Mouse (Mus musculus) activated CD4-positive, CD25-positive, alpha-beta regulatory T cell, adult 4 months (primary cell): Measurements from ENCODE around the gene Nfe2l3. TPM values are rescaled to one million over a fixed set of nuclear protein-coding genes. Genes with fewer than 3 reads are reported as not detected.
"Not testable (repeated sequence)": the region's sequence is repeated elsewhere in the genome, so short reads cannot be mapped to it uniquely, and the experiment has no call there.

Source experiments
- ATAC-seq: one replicate; pipeline ENCODE4 v1.8.0; 2017
- polyA plus RNA-seq, 2 experiments: library from polyadenylated mRNA; unstranded; fragments of 100-300 nt; shearing (Covaris generic); gene quantifications; one replicate each; pipeline ENCODE4 v1.2.1; 2017

Gene Nfe2l3
- polyA plus RNA-seq, 2 experiments from 2014 or later = 0.60 to 1.0 TPM

GRCm38 (mm10) chr6:51452927-51453503 is 20.5 kb downstream of the Nfe2l3 start:
- no peak for ATAC-seq

GRCm38 (mm10) chr6:51454949-51455348 is 22.5 kb downstream of the Nfe2l3 start:
- ATAC-seq = no peak

- ATAC-seq = no peak
These were observed 23.7 kb downstream of the Nfe2l3 start for GRCm38 (mm10) chr6:51456198-51456597.

GRCm38 (mm10) chr6:51457283-51457682 is 24.8 kb downstream of the Nfe2l3 start:
- ATAC-seq = no peak

GRCm38 (mm10) chr6:51457770-51458387 is 25.4 kb downstream of the Nfe2l3 start:
- ATAC-seq = no peak

- ATAC-seq = no peak
These were observed 26.4 kb downstream of the Nfe2l3 start for GRCm38 (mm10) chr6:51458925-51459312.

- ATAC-seq = no peak
These were observed 27.0 kb downstream of the Nfe2l3 start for GRCm38 (mm10) chr6:51459313-51460020.

GRCm38 (mm10) chr6:51460021-51460360 is 27.5 kb downstream of the Nfe2l3 start:
- no peak for ATAC-seq

- ATAC-seq = no peak
These were observed 27.9 kb downstream of the Nfe2l3 start for GRCm38 (mm10) chr6:51460363-51460762.

- ATAC-seq = no peak
These were observed 35.2 kb downstream of the Nfe2l3 start for GRCm38 (mm10) chr6:51467649-51468048.

GRCm38 (mm10) chr6:51468891-51469561 is 36.6 kb downstream of the Nfe2l3 start:
- peak; percentile 13 for ATAC-seq

GRCm38 (mm10) chr6:51469715-51470310 is 37.3 kb downstream of the Nfe2l3 start, which contains the start of gene Hnrnpa2b1:
TSS of gene Hnrnpa2b1 (minus strand) at chr6:51469894.
- peak; percentile 81 for ATAC-seq

- ATAC-seq = peak; percentile 44
These were observed 38.1 kb downstream of the Nfe2l3 start, which contains the start of gene Cbx3 for GRCm38 (mm10) chr6:51470311-51471178. TSS of gene Cbx3 (plus strand) at chr6:51470360.

- no peak for ATAC-seq
These were observed 38.7 kb downstream of the Nfe2l3 start for GRCm38 (mm10) chr6:51471179-51471505.

- no peak for ATAC-seq
These were observed 39.3 kb downstream of the Nfe2l3 start for GRCm38 (mm10) chr6:51471782-51472181.

- ATAC-seq = no peak
These were observed 39.7 kb downstream of the Nfe2l3 start for GRCm38 (mm10) chr6:51472213-51472612.

- ATAC-seq = no peak
These were observed 46.8 kb downstream of the Nfe2l3 start for GRCm38 (mm10) chr6:51479136-51479731.

GRCm38 (mm10) chr6:51481548-51481947 is 49.1 kb downstream of the Nfe2l3 start:
- no peak for ATAC-seq

GRCm38 (mm10) chr6:51483861-51484260 is 51.4 kb downstream of the Nfe2l3 start:
- no peak for ATAC-seq

GRCm38 (mm10) chr6:51484556-51484955 is 52.1 kb downstream of the Nfe2l3 start:
- not testable (repeated sequence) for ATAC-seq

GRCm38 (mm10) chr6:51485646-51486045 is 53.2 kb downstream of the Nfe2l3 start:
- ATAC-seq = no peak
